In the genomic region with DNA sequence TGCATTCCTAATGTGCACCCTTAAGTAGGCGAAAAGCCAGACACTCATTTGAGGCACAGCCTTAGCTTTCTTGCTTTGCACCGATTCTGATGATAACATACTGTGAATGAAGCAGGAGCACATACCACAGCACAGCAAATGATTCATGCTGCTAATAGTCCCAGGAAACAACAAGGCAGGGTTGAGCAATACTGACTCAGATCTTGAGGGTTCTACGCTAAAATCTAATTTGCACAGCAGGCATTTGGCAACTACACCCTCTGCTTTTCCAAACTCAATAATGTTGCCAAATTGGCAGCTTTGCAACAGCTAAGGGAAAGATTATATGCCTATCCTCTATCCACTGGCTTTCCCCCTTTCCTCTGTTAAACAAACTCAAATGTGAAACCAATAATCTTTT, we compare ENCODE assay signal across 8 mouse cellular contexts.
A peak's percentile ranks its signal among the peaks of the same experiment; 100 is the strongest.
DNase-seq lines count a peak whose midpoint lies in the region; TF ChIP-seq lines count a peak whose summit lies in the region.

No protein-coding gene starts in this region.

- no peak for TF ChIP-seq POLR2A in thymus, adult 2 months (IDR thresholded peaks at IDR 0.05; ENCODE audit: control insufficient read depth, extremely low read depth, insufficient read depth, low read length, poor library complexity)

- 86% methylated on average over 3 of the region's 3 CpGs for WGBS in thymus, adult 2 months

- H3K27ac ChIP-seq in thymus, adult 2 months (ENCODE audit: control insufficient read depth, insufficient read depth, low read length) = no peak overlapping the region

- DNase-seq in heart, adult 18-20 months = peak; percentile 13 to 44
- DNase-seq in heart, postnatal 4 days = no peak
- DNase-seq in urinary bladder, postnatal 36 days (ENCODE audit: low spot score in 2 of 2) = peak; percentile 21 to 47
- DNase-seq in urinary bladder, adult 2 months (ENCODE audit: low spot score) = no peak
- DNase-seq in layer of hippocampus, adult 11-12 months (ENCODE audit: low spot score) = peak; percentile 62
- DNase-seq in thymus, adult 2 months = no peak
- no peak for DNase-seq in kidney, postnatal 4 days
- no peak for DNase-seq in spleen, postnatal 10 days (ENCODE audit: low spot score in 2 of 2)

- H3K27me3 ChIP-seq in thymus, adult 2 months (ENCODE audit: control insufficient read depth, insufficient read depth, low read length) = no peaks in the 10 kb centered on the region

- H3K4me1 ChIP-seq in thymus, adult 2 months (replicated peaks; ENCODE audit: control insufficient read depth, insufficient read depth, low read length) = no peaks in the 10 kb centered on the region

- no peak overlapping the region for H3K4me3 ChIP-seq in thymus, adult 2 months (ENCODE audit: control insufficient read depth, insufficient read depth, low read length)

- H3K36me3 ChIP-seq in thymus, adult 2 months (ENCODE audit: control insufficient read depth, insufficient read depth, low read length) = no peaks in the 10 kb centered on the region

- no peak for TF ChIP-seq CTCF in thymus, adult 2 months (IDR thresholded peaks at IDR 0.05; ENCODE audit: borderline replicate concordance, control insufficient read depth, extremely low read depth, insufficient read depth, low read length, poor library complexity)

Comparison
In these comparisons a context has a peak if more than half of its experiments do, and no peak if none do; other contexts are left out.
1. DNase-seq: peak in heart, adult 18-20 months (2 of 2), urinary bladder, postnatal 36 days (2 of 2) and layer of hippocampus, adult 11-12 months (single experiment); none in heart, postnatal 4 days (single experiment), urinary bladder, adult 2 months (single experiment), thymus, adult 2 months (single experiment), kidney, postnatal 4 days (0 of 2) and spleen, postnatal 10 days (0 of 2).